Mouse (Mus musculus) E14TG2a.4 (cell line): ENCODE data around the gene Sdr42e1.

ENCODE experiments used
- CTCF ChIP-seq: conservative IDR thresholded peaks from 2 replicates; pipeline ENCODE4 v1.5.1; 2014; ENCODE audit warnings: low read length
- NANOG ChIP-seq: IDR thresholded peaks from 2 replicates; pipeline ENCODE4 v1.6.1; 2014; ENCODE audit warnings: borderline replicate concordance, low read length, mixed read lengths

GRCm38 (mm10) chr8:117645486-117645885 lies 28.0 kb downstream of the Sdr42e1 start:
- TF ChIP-seq CTCF: no peak
- no peak for TF ChIP-seq NANOG
